Mouse (Mus musculus): ENCODE data around the gene Ruvbl2.
A peak's percentile ranks its signal among the peaks of the same experiment; 100 is the strongest.
"Not testable (repeated sequence)": the region's sequence is repeated elsewhere in the genome, so short reads cannot be mapped to it uniquely, and the experiment has no call there.

Gene Ruvbl2

DNA sequence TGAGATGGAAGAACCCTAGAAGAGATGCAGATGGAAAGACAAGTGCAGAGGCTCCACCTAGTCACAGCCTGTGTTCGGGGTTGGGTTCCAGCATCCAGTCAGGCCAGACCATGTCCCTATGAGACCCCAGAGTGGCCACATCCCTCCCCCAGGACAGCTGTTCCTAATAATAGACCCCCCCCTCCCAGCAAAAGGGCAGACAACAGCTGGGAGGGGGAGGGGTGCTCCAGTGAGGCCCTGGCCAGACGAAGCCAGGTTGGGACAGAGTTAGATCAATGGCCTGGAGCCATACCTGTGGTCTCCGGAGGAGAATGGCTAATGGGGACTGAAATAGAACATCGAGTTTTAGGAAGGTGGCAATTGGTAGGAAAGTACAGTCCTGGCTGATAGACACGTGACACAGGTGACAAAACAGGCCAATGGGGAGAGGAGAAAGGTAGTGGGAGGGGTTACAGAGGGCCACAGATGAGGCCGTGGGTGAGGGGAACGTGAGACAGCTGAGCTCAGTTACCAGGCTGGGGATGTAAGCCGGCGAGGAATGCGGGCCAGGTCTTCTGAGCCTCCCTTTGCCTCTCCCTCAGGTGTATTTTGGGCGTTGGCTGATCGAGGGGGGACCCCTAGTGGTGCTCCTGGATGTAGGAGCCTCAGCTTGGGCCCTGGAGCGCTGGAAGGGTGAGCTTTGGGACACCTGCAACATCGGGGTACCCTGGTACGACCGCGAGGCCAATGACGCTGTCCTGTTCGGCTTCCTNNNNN lies at the start of gene Ruvbl2:
Gene Ruvbl2, minus strand, starts transcription at position 576 of the 756 bp plus-strand sequence.
- DNase-seq (ENCODE audit: low spot score in 2 of 2), result no peak

- DNase-seq (ENCODE audit: low spot score in 2 of 2), result no peak
Observed at GRCm38 (mm10) chr7:45486761-45487415, 49.0 kb upstream of the Ruvbl2 start, which contains the start of gene Gm45808. Gene Gm45808, minus strand, starts transcription at chr7:45486811.

DNA sequence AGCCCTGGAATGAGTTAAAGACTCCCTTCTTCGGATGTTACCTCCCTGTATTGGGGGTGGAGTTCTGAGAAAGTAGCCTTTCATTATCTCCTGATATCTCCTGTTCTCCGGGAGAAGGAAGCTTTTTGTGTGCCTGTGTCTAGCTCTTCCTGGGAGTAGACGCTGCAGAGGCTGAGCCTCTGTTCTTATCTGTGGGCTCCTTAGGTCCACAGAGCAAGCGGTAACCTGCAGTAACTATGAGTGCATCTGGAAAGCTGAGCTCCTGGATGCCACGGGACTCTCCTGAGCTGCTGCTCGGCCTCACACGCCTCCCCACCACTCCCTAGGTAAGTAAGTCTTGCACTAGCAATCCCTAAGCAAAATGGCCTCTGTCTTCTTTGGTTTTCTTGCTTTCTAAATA lies 48.3 kb upstream of the Ruvbl2 start:
- no peak for DNase-seq (ENCODE audit: low spot score in 2 of 2)

GRCm38 (mm10) chr7:45484985-45485384 lies 47.1 kb upstream of the Ruvbl2 start:
- DNase-seq (ENCODE audit: low spot score in 2 of 2), result not testable (repeated sequence)

GRCm38 (mm10) chr7:45482166-45482565 lies 44.3 kb upstream of the Ruvbl2 start:
- DNase-seq (ENCODE audit: low spot score in 2 of 2), result no peak

- peak; percentile 55 to 71 for DNase-seq (ENCODE audit: low spot score in 2 of 2)
Observed at GRCm38 (mm10) chr7:45481374-45481927, 43.6 kb upstream of the Ruvbl2 start, which contains the start of gene Tulp2. Gene Tulp2, plus strand, starts transcription at chr7:45481877.

DNA sequence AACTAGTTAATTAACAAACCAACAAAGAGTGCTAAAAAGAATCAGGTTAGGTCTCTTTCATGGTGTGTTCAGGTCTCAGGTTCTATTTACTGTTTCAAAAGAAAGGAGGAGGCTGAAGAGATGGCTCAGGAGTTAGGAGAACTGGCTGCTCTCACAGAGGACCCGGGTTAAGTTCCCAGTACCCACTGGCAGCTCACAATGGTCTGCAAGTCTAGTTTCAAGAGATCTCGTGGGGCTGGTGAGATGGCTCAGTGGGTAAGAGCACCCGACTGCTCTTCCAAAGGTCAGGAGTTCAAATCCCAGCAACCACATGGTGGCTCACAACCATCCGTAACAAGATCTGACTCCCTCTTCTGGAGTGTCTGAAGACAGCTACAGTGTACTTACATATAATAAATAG lies 42.4 kb upstream of the Ruvbl2 start:
- DNase-seq (ENCODE audit: low spot score in 2 of 2), result not testable (repeated sequence)

GRCm38 (mm10) chr7:45478774-45479173 lies 40.9 kb upstream of the Ruvbl2 start:
- no peak for DNase-seq (ENCODE audit: low spot score in 2 of 2)

DNA sequence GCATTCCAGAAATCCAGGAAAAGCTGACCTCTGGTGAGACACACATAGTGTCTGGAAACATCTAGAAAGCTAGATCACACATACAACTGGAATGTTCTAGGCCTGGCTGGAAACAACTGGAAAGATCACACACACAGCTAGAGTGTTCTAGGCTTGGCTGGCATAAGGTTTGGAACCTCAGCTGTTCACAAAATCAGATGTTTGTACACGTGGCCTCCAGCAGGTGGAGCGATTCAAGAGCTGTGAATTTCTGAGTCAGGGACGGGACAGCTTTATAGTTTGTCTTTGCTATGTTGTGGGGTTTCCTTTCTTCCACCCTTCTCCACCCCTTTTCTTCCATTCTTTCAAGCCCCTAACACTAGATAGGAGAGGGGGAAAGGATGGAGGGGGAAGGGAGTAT lies 39.1 kb upstream of the Ruvbl2 start:
- peak; percentile 47 to 54 for DNase-seq (ENCODE audit: low spot score in 2 of 2)

DNA sequence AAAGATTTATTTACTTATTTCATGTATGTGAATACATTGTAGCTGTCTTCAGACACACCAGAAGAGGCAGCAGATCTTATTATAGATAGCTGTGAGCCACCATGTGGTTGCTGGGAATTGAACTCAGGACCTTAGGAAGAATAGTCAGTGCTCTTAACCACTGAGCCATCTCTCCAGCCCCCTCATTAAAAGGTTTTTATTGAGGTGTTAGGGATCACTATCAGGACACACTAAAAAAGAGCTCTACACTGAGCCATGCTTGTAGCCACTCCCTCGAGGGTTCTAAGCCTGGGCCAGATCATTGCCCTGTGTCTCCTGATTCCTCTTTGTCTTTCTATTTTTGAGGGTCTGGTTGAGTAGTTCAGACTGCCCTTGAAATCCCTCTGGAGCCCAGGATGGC lies 38.6 kb upstream of the Ruvbl2 start:
- DNase-seq (ENCODE audit: low spot score in 2 of 2), result no peak

DNA sequence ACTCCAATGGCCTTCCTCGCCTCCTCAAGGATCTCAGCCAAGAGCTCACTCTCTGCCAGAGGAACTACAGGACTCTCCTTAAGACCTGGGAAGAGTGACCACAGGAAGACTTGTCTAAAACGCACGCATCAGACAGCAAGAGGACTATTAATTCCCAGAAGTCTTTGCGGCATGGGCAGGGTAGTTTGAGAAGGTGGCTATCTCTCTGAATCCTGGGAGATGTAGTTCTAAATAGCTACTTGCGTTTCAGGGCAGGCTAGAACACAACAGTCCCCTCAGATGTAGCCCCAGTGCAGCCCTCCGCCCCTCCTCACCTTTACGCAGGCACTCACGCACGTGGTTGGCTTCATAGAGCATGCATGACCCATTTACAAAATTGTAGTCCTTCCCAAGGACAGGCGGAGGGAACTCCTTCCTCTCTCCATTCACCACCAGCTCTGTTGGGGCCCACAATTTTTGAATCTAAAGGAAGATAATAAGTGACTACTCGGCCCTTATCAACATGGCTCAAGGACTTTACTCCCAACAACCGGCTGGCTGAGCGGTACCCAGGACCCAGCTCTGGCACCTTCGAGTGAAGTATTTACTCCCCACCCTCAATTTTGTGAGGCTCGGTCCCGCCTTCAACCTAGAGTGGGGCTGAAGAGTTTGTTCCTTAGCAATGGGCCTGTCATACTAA lies 37.5 kb upstream of the Ruvbl2 start:
- DNase-seq (ENCODE audit: low spot score in 2 of 2), result no peak

GRCm38 (mm10) chr7:45470869-45471268 lies 33.0 kb upstream of the Ruvbl2 start:
- DNase-seq (ENCODE audit: low spot score in 2 of 2), result peak; percentile 58 to 72

- no peak for DNase-seq (ENCODE audit: low spot score in 2 of 2)
Observed at GRCm38 (mm10) chr7:45467090-45467670, 29.3 kb upstream of the Ruvbl2 start.

- DNase-seq (ENCODE audit: low spot score in 2 of 2), result peak; percentile 92 to 96
Observed at GRCm38 (mm10) chr7:45466283-45467089, 28.6 kb upstream of the Ruvbl2 start, which contains the start of gene Bax. Gene Bax, minus strand, starts transcription at chr7:45466898.

GRCm38 (mm10) chr7:45465549-45465948 lies 27.7 kb upstream of the Ruvbl2 start:
- DNase-seq (ENCODE audit: low spot score in 2 of 2), result no peak

DNA sequence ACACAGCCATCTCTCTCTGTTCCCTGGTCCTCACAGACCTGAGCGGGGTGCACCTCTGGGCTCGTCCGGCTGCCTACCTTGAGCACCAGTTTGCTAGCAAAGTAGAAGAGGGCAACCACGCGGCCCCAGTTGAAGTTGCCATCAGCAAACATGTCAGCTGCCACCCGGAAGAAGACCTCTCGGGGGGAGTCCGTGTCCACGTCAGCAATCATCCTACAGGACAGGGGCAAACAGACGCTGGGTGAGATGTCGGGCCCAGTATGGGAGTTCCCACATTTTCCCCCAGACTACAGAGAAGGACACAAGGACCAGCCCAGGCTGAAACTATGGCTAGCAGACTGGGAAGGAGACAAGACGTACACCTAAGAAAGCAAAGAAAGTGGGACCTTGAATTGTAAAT lies 27.2 kb upstream of the Ruvbl2 start:
- no peak for DNase-seq (ENCODE audit: low spot score in 2 of 2)

- DNase-seq (ENCODE audit: low spot score in 2 of 2), result no peak
Observed at GRCm38 (mm10) chr7:45463987-45464778, 26.3 kb upstream of the Ruvbl2 start.

DNA sequence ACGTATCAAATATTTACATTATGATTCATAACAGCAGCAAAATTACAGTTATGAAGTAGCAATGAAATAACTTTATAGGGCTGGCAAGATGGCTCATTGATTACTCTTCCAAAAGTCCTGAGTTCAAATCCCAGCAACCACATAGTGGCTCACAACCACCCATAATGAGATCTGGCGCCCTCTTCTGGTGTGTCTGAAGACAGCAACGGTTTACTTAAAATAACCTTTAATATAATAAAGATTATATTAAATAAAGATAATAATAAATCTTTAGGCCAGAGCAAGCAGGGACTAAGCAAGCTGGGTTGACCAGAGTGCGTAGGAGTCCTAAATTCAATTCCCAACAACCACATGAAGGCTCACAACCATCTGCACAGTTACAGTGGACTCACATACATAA lies 25.0 kb upstream of the Ruvbl2 start:
- not testable (repeated sequence) for DNase-seq (ENCODE audit: low spot score in 2 of 2)

GRCm38 (mm10) chr7:45462325-45462724 lies 24.4 kb upstream of the Ruvbl2 start:
- no peak for DNase-seq (ENCODE audit: low spot score in 2 of 2)

- no peak for DNase-seq (ENCODE audit: low spot score in 2 of 2)
Observed at GRCm38 (mm10) chr7:45461781-45462180, 23.9 kb upstream of the Ruvbl2 start.

Measured in spleen, postnatal 36 days (tissue).